Mouse (Mus musculus): Measurements from ENCODE around the gene 3110001I22Rik. TPM values are rescaled to one million over a fixed set of nuclear protein-coding genes. Genes with fewer than 3 reads are reported as not detected.

The 3110001I22Rik gene
- total and polyA plus RNA-seq, 2 experiments from 2014 or later: 1.6 to 12.4 TPM

DNA sequence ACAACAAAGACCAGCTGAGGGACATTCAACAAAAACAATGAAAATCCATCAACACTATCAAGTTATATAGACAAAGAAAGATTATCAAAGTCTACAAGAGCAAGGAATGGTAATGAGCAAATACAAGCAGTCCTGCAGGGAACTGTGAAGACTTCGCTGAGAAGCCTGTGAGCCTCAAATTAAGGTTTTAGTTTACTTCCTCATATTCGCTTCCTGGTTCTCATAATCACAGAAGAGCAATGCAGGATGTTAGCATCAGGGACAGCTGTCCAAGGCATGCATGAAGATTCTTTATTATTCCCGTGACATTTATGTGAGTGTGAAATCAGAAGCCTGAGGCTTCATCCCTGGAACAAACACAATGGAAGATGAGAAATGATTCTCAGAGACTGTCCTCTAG, 27.3 kb upstream of the 3110001I22Rik start:
- no peaks in the 10 kb centered on the region for H3K4me1 ChIP-seq (ENCODE audit: control insufficient read depth, insufficient read depth)
- no peaks in the 10 kb centered on the region for H3K9me3 ChIP-seq (replicated peaks; ENCODE audit: control insufficient read depth, low read length)
- H3K27ac ChIP-seq (ENCODE audit: low read depth): no peak overlapping the region
- DNase-seq (ENCODE audit: low spot score): no peak
- TF ChIP-seq CTCF (IDR thresholded peaks at IDR 0.05; ENCODE audit: low read depth) (no peak), EP300 (IDR thresholded peaks at IDR 0.05; ENCODE audit: low read depth) (no peak)
- WGBS: 85% methylated on average over 3 of the region's 3 CpGs
- no peak for ATAC-seq (ENCODE audit: insufficient read depth, low read depth)
- H3K4me3 ChIP-seq (ENCODE audit: low read depth, low read length): no peak overlapping the region
- no peak overlapping the region for H3K4me2 ChIP-seq (ENCODE audit: low read depth, low read length)
- H3K27me3 ChIP-seq (ENCODE audit: control insufficient read depth, insufficient read depth, low read length): no peaks in the 10 kb centered on the region
- H3K9ac ChIP-seq (replicated peaks; ENCODE audit: low read depth, low read length): no peak overlapping the region
- H3K36me3 ChIP-seq (replicated peaks; ENCODE audit: control insufficient read depth, insufficient read depth, low read length): peaks cover 36% of the 10 kb centered on the region

DNA sequence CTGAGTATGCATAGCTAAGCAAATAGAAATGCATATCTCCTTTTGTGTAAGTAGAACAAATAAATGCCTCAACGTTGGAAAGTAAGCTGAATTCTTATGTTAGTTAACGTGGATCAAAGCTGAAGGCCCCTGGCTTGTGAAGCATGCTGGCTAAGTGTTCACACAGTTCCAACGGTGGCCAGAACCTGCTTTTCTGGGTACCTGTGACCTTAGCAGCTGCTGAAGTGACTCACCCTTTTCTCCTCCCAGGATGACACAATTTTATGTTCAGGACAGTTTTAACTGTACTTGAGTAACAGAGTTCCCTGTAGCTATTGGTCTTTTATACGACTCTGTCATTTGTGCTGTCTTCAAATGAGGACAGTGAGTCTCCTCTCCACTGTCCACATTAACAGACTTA, 25.8 kb upstream of the 3110001I22Rik start:
- no peaks in the 10 kb centered on the region for H3K4me1 ChIP-seq (ENCODE audit: control insufficient read depth, insufficient read depth)

DNA sequence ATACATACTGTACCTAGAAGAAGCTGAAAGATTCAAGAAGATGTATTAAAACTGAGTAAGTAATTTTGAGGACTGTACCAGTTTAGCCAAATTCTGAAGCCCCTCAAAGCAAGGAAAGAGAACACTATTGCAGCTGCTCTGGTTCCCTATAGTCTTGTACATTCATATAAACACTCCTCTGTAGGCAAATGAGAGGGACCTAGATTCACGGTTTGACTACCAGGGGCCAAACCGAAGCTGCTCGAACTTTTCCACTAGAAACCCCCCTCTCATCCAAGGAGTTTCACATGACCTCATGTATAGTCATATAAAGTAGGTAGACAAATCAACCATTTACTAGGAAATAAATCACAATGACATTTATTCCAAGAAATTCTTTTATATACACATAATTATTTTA, 12.8 kb upstream of the 3110001I22Rik start:
- no peak for TF ChIP-seq EP300 (IDR thresholded peaks at IDR 0.05; ENCODE audit: low read depth)
- no peak for TF ChIP-seq CTCF (IDR thresholded peaks at IDR 0.05; ENCODE audit: low read depth)
- Histone ChIP-seq H3K4me3 (ENCODE audit: low read depth, low read length) (no peak overlapping the region), H3K9me3 (replicated peaks; ENCODE audit: control insufficient read depth, low read length) (no peaks in the 10 kb centered on the region), H3K9ac (replicated peaks; ENCODE audit: low read depth, low read length) (no peak overlapping the region), H3K4me1 (ENCODE audit: control insufficient read depth, insufficient read depth) (no peaks in the 10 kb centered on the region), H3K27ac (ENCODE audit: low read depth) (no peak overlapping the region), H3K36me3 (replicated peaks; ENCODE audit: control insufficient read depth, insufficient read depth, low read length) (peaks cover 60% of the 10 kb centered on the region), H3K27me3 (ENCODE audit: control insufficient read depth, insufficient read depth, low read length) (no peaks in the 10 kb centered on the region), H3K4me2 (ENCODE audit: low read depth, low read length) (no peak overlapping the region)
- ATAC-seq (ENCODE audit: insufficient read depth, low read depth) (no peak), DNase-seq (ENCODE audit: low spot score) (no peak)
- WGBS: 81% methylated on average over 3 of the region's 3 CpGs

More for the DNA sequence above, 25.8 kb upstream of the 3110001I22Rik start:
- H3K36me3 ChIP-seq (replicated peaks; ENCODE audit: control insufficient read depth, insufficient read depth, low read length): peaks cover 42% of the 10 kb centered on the region
- no peak overlapping the region for H3K9ac ChIP-seq (replicated peaks; ENCODE audit: low read depth, low read length)
- H3K9me3 ChIP-seq (replicated peaks; ENCODE audit: control insufficient read depth, low read length): no peaks in the 10 kb centered on the region
- WGBS: 83% methylated on average over 4 of the region's 4 CpGs
- no peak for TF ChIP-seq CTCF (IDR thresholded peaks at IDR 0.05; ENCODE audit: low read depth)
- TF ChIP-seq EP300 (IDR thresholded peaks at IDR 0.05; ENCODE audit: low read depth): no peak
- no peak overlapping the region for H3K27ac ChIP-seq (ENCODE audit: low read depth)
- H3K4me3 ChIP-seq (ENCODE audit: low read depth, low read length): no peak overlapping the region
- no peak overlapping the region for H3K4me2 ChIP-seq (ENCODE audit: low read depth, low read length)
- ATAC-seq (ENCODE audit: insufficient read depth, low read depth) (no peak), DNase-seq (ENCODE audit: low spot score) (no peak)
- H3K27me3 ChIP-seq (ENCODE audit: control insufficient read depth, insufficient read depth, low read length): no peaks in the 10 kb centered on the region

DNA sequence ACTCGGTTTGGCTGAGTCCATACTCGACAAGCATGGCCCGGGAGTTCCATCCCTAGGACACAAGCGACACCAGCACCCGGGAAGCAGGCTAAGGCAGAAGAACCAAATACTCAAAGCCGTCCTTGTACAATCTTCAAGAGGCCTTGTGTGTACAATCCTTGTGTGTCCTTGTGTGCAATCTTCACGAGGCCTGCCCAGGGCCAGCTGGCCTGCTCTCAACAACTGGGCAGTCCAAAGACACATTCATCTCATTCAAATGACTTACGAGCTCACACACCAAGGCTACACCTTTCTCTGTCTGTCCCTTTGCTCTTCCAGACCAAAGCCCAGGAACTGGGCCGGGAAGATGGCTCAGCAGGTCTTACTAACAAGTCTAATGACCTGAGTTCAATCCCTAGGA, 11.0 kb upstream of the 3110001I22Rik start:
- H3K4me1 ChIP-seq (ENCODE audit: control insufficient read depth, insufficient read depth): no peaks in the 10 kb centered on the region
- peaks cover 58% of the 10 kb centered on the region for H3K36me3 ChIP-seq (replicated peaks; ENCODE audit: control insufficient read depth, insufficient read depth, low read length)

DNA sequence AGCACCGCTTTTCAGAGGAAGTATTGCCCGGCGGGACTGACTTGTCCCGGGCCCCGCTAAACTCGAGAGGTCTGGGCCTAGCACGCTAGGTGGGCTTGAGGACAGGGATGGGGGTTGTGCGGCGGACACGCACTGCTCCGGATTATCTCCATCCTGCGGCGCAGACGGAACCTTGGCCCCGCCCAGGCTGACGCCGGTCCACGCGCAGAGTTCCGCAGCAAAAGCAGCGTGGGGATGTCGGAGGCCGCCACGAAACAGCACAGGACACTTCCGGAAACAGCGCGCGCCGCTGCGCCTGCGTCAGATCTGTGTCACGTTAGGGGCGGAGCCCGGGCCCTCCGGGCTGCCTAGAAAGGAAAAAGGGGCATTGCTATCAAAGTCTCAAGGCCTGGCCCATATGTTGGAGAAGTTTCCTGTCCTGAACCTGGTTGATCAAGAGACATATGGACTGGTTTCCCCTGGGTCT, 3.8 kb upstream of the 3110001I22Rik start, which contains the start of gene Parn:
Gene Parn, minus strand, starts transcription at position 293 of the 466 bp plus-strand sequence.
- peak; percentile 77 for ATAC-seq (ENCODE audit: insufficient read depth, low read depth)
- Histone ChIP-seq H3K27me3 (ENCODE audit: control insufficient read depth, insufficient read depth, low read length) (no peaks in the 10 kb centered on the region), H3K4me1 (ENCODE audit: control insufficient read depth, insufficient read depth) (peaks cover 19% of the 10 kb centered on the region), H3K36me3 (replicated peaks; ENCODE audit: control insufficient read depth, insufficient read depth, low read length) (peaks cover 23% of the 10 kb centered on the region), H3K4me3 (ENCODE audit: low read depth, low read length) (peak within 1 kb of the TSS; percentile 89), H3K27ac (ENCODE audit: low read depth) (peak within 1 kb of the TSS; percentile 81), H3K9me3 (replicated peaks; ENCODE audit: control insufficient read depth, low read length) (no peaks in the 10 kb centered on the region), H3K4me2 (ENCODE audit: low read depth, low read length) (peak within 1 kb of the TSS; percentile 93), H3K9ac (replicated peaks; ENCODE audit: low read depth, low read length) (peak within 1 kb of the TSS; percentile 71)
- under 1% methylated on average over 34 of the region's 35 CpGs for WGBS
- peak; percentile 88 for DNase-seq (ENCODE audit: low spot score)
- TF ChIP-seq EP300 (IDR thresholded peaks at IDR 0.05; ENCODE audit: low read depth) (no peak), CTCF (IDR thresholded peaks at IDR 0.05; ENCODE audit: low read depth) (no peak)

More for the DNA sequence above, 11.0 kb upstream of the 3110001I22Rik start:
- Histone ChIP-seq H3K27me3 (ENCODE audit: control insufficient read depth, insufficient read depth, low read length) (no peaks in the 10 kb centered on the region), H3K9ac (replicated peaks; ENCODE audit: low read depth, low read length) (no peak overlapping the region), H3K9me3 (replicated peaks; ENCODE audit: control insufficient read depth, low read length) (no peaks in the 10 kb centered on the region), H3K4me2 (ENCODE audit: low read depth, low read length) (no peak overlapping the region), H3K27ac (ENCODE audit: low read depth) (no peak overlapping the region), H3K4me3 (ENCODE audit: low read depth, low read length) (no peak overlapping the region)
- TF ChIP-seq EP300 (IDR thresholded peaks at IDR 0.05; ENCODE audit: low read depth): no peak
- no peak for TF ChIP-seq CTCF (IDR thresholded peaks at IDR 0.05; ENCODE audit: low read depth)
- 91% methylated on average over 9 of the region's 9 CpGs for WGBS
- DNase-seq (ENCODE audit: low spot score): no peak
- no peak for ATAC-seq (ENCODE audit: insufficient read depth, low read depth)

Measured in heart, postnatal 0 days (tissue).